Mouse (Mus musculus): ENCODE results near the gene Gm7903. TPM values are rescaled to one million over a fixed set of nuclear protein-coding genes. Genes with fewer than 3 reads are reported as not detected.
"Not testable (repeated sequence)": the region's sequence is repeated elsewhere in the genome, so short reads cannot be mapped to it uniquely, and the experiment has no call there.

Gene Gm7903
- total RNA-seq (2021): not detected

GRCm38 (mm10) chrX:135433535-135433934 lies at the start of gene Gm7903:
Gene Gm7903, plus strand, starts transcription at chrX:135433835.
- DNase-seq: not testable (repeated sequence)

DNA sequence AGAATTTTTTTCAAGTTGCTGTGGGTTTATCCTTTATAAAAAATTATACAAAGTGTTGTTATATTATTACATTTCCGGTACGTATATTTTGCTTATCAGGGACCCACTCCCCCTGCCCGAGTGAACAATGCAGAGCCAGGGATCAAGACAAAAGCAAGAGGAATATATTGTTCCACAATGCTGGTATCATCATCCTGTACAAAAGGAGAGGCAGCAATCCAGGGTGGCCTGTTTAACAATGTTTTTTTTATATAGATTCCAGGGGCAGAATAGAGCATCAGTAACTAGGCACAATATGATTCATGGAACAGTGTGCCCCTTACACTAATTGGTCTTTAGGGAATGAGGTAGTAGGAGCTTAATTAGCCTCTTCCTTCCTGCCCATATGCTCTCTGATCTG lies 30.1 kb upstream of the Gm7903 start:
- not testable (repeated sequence) for DNase-seq

DNA sequence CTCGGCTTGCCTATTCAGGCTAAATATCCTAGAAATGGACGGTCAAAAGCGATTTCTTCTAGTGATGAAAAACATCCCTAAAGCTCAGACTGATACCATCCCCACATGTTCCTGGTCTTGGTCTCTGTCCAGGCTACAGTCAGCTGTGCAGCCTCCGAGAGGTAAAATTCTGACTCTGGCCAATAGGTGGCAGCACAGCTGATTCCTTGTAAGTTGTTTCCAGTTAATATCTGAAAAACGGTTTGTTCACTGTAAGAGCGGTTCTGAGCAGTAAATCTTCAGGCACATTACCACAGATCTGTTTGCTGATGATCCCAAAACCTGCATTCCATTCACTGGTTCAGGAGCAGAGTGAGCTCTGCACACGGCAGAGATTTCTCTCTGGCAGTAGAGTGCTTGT lies 12.4 kb upstream of the Gm7903 start:
- not testable (repeated sequence) for DNase-seq

GRCm38 (mm10) chrX:135421824-135422223 lies 11.8 kb upstream of the Gm7903 start:
- DNase-seq: not testable (repeated sequence)

DNA sequence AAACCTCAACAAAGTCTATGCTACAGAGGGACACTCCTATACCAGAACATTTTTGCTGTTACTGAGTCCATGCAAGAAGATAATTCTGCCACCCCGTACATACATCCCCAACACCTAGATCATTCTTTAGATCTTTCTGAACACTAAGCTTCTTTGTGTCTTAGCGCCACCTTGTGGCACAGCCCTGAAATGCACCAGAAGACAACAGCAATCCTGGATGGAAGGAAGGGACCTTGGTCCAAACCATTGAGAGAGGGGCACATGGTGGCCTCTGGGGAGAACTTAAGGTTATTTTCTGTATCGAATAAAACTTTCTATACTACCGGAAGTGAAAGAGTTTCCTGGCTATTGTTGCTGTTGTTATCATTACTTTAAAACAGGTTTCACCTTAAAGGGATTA lies 11.2 kb upstream of the Gm7903 start:
- DNase-seq: not testable (repeated sequence)

GRCm38 (mm10) chrX:135464160-135464559 lies 30.5 kb downstream of the Gm7903 start:
- DNase-seq: not testable (repeated sequence)

GRCm38 (mm10) chrX:135481902-135482301 lies 48.3 kb downstream of the Gm7903 start:
- not testable (repeated sequence) for DNase-seq

DNA sequence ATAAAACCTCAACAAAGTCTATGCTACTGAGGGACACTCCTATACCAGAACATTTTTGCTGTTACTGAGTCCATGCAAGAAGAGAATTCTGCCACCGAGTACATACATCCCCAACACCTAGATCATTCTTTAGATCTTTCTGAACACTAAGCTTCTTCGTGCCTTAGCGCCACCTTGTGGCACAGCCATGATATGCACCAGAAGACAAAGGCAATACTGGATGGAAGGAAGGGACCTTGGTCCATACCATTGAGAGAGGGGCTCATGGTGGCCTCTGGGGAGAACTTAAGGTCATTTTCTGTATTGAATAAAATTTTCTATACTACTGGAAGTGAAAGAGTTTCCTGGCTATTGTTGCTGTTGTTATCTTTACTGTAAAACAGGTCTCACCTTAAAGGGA lies 49.5 kb downstream of the Gm7903 start:
- not testable (repeated sequence) for DNase-seq

Other genes with a start within 250 kb of the Gm7903 start
- gene Tceal6, start 223.1 kb upstream of the Gm7903 start, total RNA-seq (2021): under 1 TPM in 1 of 2 experiments, not detected in 1; 0.38 TPM
- not detected for gene Pramel3, start 131.5 kb upstream of the Gm7903 start, total RNA-seq (2021)
- gene Gm5128, start 60.6 kb upstream of the Gm7903 start, total RNA-seq (2021): not detected
- not detected for gene AV320801, start 60.8 kb downstream of the Gm7903 start, total RNA-seq (2021)
- 1 to 10 TPM in 1 of 2 experiments, under 1 TPM in 1; 0.48 to 1.1 TPM for gene Nxf7, start 164.9 kb downstream of the Gm7903 start, total RNA-seq (2021)
- not detected for gene Prame, start 193.9 kb downstream of the Gm7903 start, total RNA-seq (2021)

Data from heart, postnatal 4 days (tissue).